Mouse (Mus musculus) stomach, embryonic 16.5 days (tissue): ENCODE data around the gene Fos. TPM values are rescaled to one million over a fixed set of nuclear protein-coding genes. Genes with fewer than 3 reads are reported as not detected.
"Not testable (repeated sequence)": the region's sequence is repeated elsewhere in the genome, so short reads cannot be mapped to it uniquely, and the experiment has no call there.

Experiments used
- ATAC-seq: fragments of 200-750 bp; cut with Nextera tagmentation; 2 replicates; pipeline ENCODE4 v1.8.0; 2017; ENCODE audit warnings: moderate number of reproducible peaks, moderate TSS enrichment; ENCODE audit not compliant: insufficient read depth, low FRiP score
- H3K27ac ChIP-seq: fragments of 300-500 bp; sonication (generic); 2 replicates; pipeline ENCODE4 v1.5.1; 2014; ENCODE audit warnings: low read length
- H3K27me3 ChIP-seq: fragments of 300-500 bp; sonication (generic); 2 replicates; pipeline ENCODE4 v1.6.1; 2014; ENCODE audit warnings: low read length, control low read depth, mixed read lengths; ENCODE audit not compliant: control insufficient read depth, insufficient read depth
- H3K36me3 ChIP-seq: fragments of 300-500 bp; sonication (generic); 2 replicates; pipeline ENCODE4 v1.6.1; 2014; ENCODE audit warnings: low read length; ENCODE audit not compliant: control insufficient read depth, insufficient read depth
- H3K4me1 ChIP-seq: fragments of 300-500 bp; sonication (generic); 2 replicates; pipeline ENCODE4 v1.6.1; 2014; ENCODE audit warnings: low read length, control low read depth, mixed read lengths; ENCODE audit not compliant: control insufficient read depth, insufficient read depth
- H3K4me2 ChIP-seq: fragments of 300-500 bp; sonication (generic); 2 replicates; pipeline ENCODE4 v1.6.1; 2014; ENCODE audit warnings: low read depth, low read length, mixed read lengths
- H3K4me3 ChIP-seq: fragments of 300-500 bp; sonication (generic); replicated peaks from 2 replicates; pipeline ENCODE4 v1.5.1; 2014; ENCODE audit warnings: mild to moderate bottlenecking, low read length
- H3K9ac ChIP-seq: fragments of 300-500 bp; sonication (generic); 2 replicates; pipeline ENCODE4 v1.6.1; 2014; ENCODE audit warnings: low read length
- H3K9me3 ChIP-seq: fragments of 300-500 bp; sonication (generic); replicated peaks from 2 replicates; pipeline ENCODE4 v1.6.1; 2016; ENCODE audit warnings: low read length, control low read depth; ENCODE audit not compliant: control insufficient read depth
- WGBS: fragments of 180-500 bp; shearing (Covaris S2); extraction: QIAGEN DNeasy Blood & Tissue Kit; methylation state at CpG from one replicate; pipeline ENCODE4 v1.1.7; 2014; 5-methylcytosine and 5-hydroxymethylcytosine counted together
- polyA plus RNA-seq: library from polyadenylated mRNA; unstranded; fragments of >200 nt; fragmentation: Nextera tagmentation; extraction: Ambion mirVana; gene quantifications from 2 replicates; pipeline ENCODE4 v1.2.1, GENCODE M21; 2015

Fos gene
- polyA plus RNA-seq, 1 experiment from 2014 or later = 16.1 TPM

DNA sequence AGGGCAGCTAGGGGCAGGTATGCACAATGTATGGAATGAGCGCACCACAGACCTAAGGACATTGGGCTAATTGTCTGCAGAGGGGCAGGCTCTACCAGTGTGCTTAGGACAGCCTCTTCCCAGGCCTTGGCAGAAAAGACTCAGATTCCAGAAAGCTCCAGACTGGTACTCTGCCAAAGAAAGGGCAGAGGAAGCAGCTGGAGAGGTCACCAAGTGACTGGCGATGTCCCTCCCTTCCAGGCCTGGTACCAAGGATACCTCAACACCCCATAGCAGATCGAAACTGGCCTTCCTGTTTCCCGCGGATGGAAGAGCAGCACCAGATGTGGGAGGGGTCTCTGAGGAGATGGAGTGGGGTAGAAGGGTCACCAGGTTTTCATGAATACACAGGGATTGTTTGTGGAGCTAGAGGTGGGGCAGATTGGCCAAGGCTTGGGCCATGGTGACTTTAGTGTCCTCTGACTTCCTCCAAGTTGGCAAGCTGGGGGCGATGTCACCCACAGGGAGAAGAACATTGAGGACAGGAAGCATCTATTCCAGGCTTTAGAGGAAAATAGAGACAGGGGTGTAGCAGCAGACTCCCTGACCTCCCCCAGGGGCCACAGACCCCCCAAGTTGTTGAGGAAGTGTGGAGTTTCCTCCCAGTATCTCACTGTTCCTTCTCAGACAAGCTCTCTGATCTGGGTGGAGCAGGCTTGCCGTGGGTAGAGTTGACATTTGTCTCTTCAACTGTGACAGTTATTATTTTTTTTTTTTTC, 49.1 kb downstream of the Fos start:
- Histone ChIP-seq H3K4me2 (no peak overlapping the region), H3K27ac (no peak overlapping the region), H3K27me3 (no peaks in the 10 kb centered on the region), H3K9ac (no peak overlapping the region), H3K4me1 (no peaks in the 10 kb centered on the region), H3K36me3 (no peaks in the 10 kb centered on the region), H3K9me3 (no peaks in the 10 kb centered on the region), H3K4me3 (no peak overlapping the region)
- ATAC-seq = no peak; the same call in 1 of the 2 replicates
- 64% methylated on average over 7 of the region's 7 CpGs for WGBS

DNA sequence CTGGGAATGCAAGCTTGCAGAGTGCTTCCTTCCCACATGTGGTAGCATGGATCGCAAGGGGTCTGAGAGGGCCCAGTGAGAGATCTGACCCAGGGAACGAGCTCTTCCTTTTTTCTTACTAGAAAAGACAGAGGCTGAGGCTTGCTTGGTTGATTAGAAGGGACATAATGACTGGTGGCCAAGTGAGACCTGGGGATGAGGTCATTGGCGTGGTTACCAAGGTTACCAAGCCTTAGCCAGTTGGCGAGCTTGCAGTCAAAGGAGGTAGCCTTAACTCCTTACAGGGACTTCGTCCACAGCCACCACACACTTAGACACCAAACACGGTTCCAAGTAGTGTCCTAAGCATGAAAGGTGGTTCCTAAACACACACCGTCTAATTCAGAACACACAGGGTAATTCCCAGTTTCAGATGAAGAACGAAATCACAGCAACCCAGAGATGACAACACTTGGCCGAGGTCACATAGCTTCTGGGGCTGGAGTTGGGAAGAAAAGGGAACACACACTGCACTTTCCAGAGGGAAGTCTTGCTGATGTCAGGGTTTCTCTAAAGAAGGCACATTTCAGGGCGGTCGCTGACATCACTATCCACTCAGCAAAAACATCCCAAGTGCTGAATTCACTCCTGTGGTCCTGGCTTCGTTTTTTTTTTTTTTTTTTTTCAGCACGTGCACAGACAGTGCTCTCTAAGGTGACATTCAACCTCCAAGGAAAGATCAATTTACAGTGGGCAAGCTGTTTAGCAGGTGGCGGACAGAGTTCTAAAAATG, 49.9 kb downstream of the Fos start:
- Histone ChIP-seq H3K9me3 (no peaks in the 10 kb centered on the region), H3K27me3 (no peaks in the 10 kb centered on the region), H3K4me3 (no peak overlapping the region), H3K36me3 (no peaks in the 10 kb centered on the region), H3K9ac (no peak overlapping the region), H3K4me2 (no peak overlapping the region), H3K27ac (no peak overlapping the region), H3K4me1 (no peaks in the 10 kb centered on the region)
- ATAC-seq = no peak
- 62% methylated on average over 14 of the region's 14 CpGs for WGBS

DNA sequence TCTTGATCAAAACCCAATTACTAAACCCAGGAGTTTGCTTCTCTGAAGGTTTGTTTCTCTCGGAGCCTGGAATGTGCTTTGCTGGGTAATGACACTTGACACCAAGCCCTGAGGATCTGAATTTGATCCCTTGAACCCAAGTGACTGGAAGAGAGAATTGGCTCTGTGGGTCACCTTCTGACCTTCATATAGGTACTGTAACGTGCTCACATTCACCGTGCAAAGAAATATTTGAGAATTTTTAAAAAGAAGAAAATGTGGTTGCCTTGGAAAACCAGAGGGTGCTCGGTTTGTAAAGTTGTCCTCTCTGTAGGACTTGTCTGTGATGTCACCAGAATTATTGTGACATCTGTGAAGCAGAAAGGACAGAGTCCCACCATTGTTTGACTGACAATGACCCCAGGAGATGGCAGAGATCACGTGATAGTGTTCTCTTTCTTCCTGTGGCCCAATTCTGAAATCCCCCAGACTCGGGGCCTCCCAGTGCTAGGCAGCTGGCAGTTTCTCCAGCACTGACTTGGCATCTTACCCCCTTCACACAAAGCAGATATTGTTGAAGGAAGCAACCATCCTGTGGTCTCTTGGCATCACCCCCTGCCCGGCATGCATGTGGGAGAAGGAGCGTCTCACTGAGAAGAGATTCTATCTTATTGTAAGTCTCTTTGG, 50.6 kb downstream of the Fos start:
- Histone ChIP-seq H3K4me1 (no peaks in the 10 kb centered on the region), H3K27ac (no peak overlapping the region), H3K36me3 (no peaks in the 10 kb centered on the region), H3K9me3 (no peaks in the 10 kb centered on the region), H3K27me3 (no peaks in the 10 kb centered on the region), H3K9ac (no peak overlapping the region), H3K4me3 (no peak overlapping the region), H3K4me2 (no peak overlapping the region)
- no peak for ATAC-seq
- WGBS = 52% methylated on average over 8 of the region's 8 CpGs

GRCm38 (mm10) chr12:85524859-85525495, 51.3 kb downstream of the Fos start:
- ATAC-seq, H3K27ac ChIP-seq, H3K36me3 ChIP-seq, H3K4me3 ChIP-seq, H3K9ac ChIP-seq, H3K9me3 ChIP-seq, H3K4me1 ChIP-seq, H3K27me3 ChIP-seq, H3K4me2 ChIP-seq: not testable (repeated sequence)
- WGBS = 54% methylated on average over 11 of the region's 11 CpGs

Other genes starting within 250 kb of the Fos start
- gene Mlh3, start 203.3 kb upstream of the Fos start, polyA plus RNA-seq = 6.6 and 8.4 TPM in 2 replicates
- 39.5 and 50.6 TPM in 2 replicates for gene Acyp1, start 185.5 kb upstream of the Fos start, polyA plus RNA-seq
- 2.0 and 2.1 TPM in 2 replicates for gene Zc2hc1c, start 185.3 kb upstream of the Fos start, polyA plus RNA-seq
- gene Nek9, start 134.5 kb upstream of the Fos start, polyA plus RNA-seq = 16.8 and 17.1 TPM in 2 replicates
- 383 and 401 TPM in 2 replicates for gene Tmed10, start 99.0 kb upstream of the Fos start, polyA plus RNA-seq
- 0.29 and 0.80 TPM in 2 replicates for gene Jdp2, start 125.1 kb downstream of the Fos start, polyA plus RNA-seq
- gene Batf, start 212.8 kb downstream of the Fos start, polyA plus RNA-seq = 3.4 and 4.6 TPM in 2 replicates